8 mouse cellular contexts compared by ENCODE assay signal in the genomic region with DNA sequence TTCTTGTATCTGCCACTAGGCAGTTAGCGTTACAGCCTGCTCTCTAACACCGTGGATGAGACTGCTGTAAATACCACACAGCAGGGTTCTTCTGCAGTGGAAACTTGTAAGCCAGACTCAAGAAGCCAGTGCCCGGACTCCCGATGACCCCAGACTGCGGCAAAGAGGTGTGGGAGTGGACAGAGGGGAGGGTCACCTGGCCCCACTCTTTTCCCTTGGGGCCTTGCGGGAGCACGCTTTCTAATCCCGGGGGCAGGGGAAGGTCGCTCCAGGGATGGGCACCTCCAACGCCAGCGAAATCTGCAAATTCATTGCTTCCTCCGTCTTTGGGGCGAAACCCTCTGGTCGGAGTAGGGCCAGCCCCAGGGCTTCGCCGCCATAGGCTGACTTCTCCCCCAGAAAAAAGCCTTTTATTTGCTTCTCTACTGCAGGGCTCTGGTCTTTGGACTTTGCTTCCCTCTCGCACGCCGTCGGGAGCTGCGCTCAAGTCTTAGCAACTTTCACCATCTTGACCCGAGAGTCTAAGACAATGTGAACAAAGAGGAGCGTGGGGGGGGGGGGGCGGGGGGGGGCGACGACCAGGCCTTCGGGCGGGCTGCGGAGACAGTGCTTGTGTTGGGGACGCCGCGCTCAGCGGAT. TPM values are rescaled to one million over a fixed set of nuclear protein-coding genes. Genes with fewer than 3 reads are reported as not detected.
DNase-seq lines count a peak whose midpoint lies in the region; ATAC-seq and TF ChIP-seq lines count a peak whose summit lies in the region.

A gene (plus strand): TSS at position 67 of the 639 bp plus-strand sequence.

- H3K36me3 ChIP-seq in ES-E14 (ENCODE audit: control insufficient read depth, insufficient read depth, low read length, poor library complexity, severe bottlenecking): no peaks in the 10 kb centered on the region
- no peaks in the 10 kb centered on the region for H3K36me3 ChIP-seq in heart, embryonic 16.5 days (ENCODE audit: control insufficient read depth, insufficient read depth)

- peak; percentile 45 for DNase-seq in cerebellum, adult 11 months
- DNase-seq in cerebellum, adult 8-10 months: no peak
- no peak for DNase-seq in ES-E14 (ENCODE audit: low read depth, low spot score)
- peak; percentile 60 for DNase-seq in embryo, embryonic 10.5 days (ENCODE audit: low spot score)
- DNase-seq in kidney, postnatal 4 days: peak; percentile 50 to 71
- peak; percentile 56 for DNase-seq in mesoderm, embryonic 11.5 days (ENCODE audit: low read depth, low spot score)
- DNase-seq in adipocyte (ENCODE audit: low spot score): no peak

- 0 out of 2 replicates have a peak, but pooled peaks have one; percentile 26 for ATAC-seq in heart, embryonic 16.5 days (replicated peaks; ENCODE audit: extremely low read depth, insufficient read depth, low FRiP score)

- under 1% methylated on average over 33 of the region's 33 CpGs for WGBS in heart, embryonic 16.5 days

- no peaks in the 10 kb centered on the region for H3K9me3 ChIP-seq in ES-E14 (ENCODE audit: control insufficient read depth, insufficient read depth, low read depth, low read length)
- H3K9me3 ChIP-seq in heart, embryonic 16.5 days (replicated peaks; ENCODE audit: control insufficient read depth, low read length): no peaks in the 10 kb centered on the region

- H3K4me2 ChIP-seq in heart, embryonic 16.5 days (ENCODE audit: low read depth, low read length): peak within 1 kb of the TSS; percentile 83

- in situ Hi-C loops in ES-E14 (cut with MboI; ENCODE audit: low sequenced_read_pairs in 2 of 2, unreplicated experiment in 2 of 2): loop anchor here in 1 of 2 experiments (10.0 kb wide), 1 partner anchor 326 kb away; a partner anchor contains a TSS

- no peak within 1 kb of the TSS; the same call in 1 of the 2 replicates for H3K9ac ChIP-seq in ES-E14 (ENCODE audit: insufficient read depth, low read depth, low read length, poor library complexity, severe bottlenecking)
- peak within 1 kb of the TSS; percentile 81 for H3K9ac ChIP-seq in heart, embryonic 16.5 days (ENCODE audit: low read length)

- H3K27ac ChIP-seq in ES-E14 (ENCODE audit: insufficient read depth, low read depth, low read length, poor library complexity, severe bottlenecking): no peak within 1 kb of the TSS
- peak within 1 kb of the TSS; percentile 88 for H3K27ac ChIP-seq in heart, embryonic 16.5 days (ENCODE audit: low read length)

- peaks cover 14% of the 10 kb centered on the region; the same call in 1 of the 2 replicates for H3K27me3 ChIP-seq in heart, embryonic 16.5 days (ENCODE audit: control insufficient read depth, insufficient read depth, low read length)

- no peaks in the 10 kb centered on the region for H3K4me1 ChIP-seq in ES-E14 (ENCODE audit: control insufficient read depth in 2 of 2, insufficient read depth in 2 of 2, low read length in 2 of 2, poor library complexity in 1 of 2)
- peaks cover 12% of the 10 kb centered on the region for H3K4me1 ChIP-seq in heart, embryonic 16.5 days (ENCODE audit: control insufficient read depth, insufficient read depth, low read length)

- peak within 1 kb of the TSS; percentile 55 to 67 for H3K4me3 ChIP-seq in ES-E14 (ENCODE audit: insufficient read depth in 1 of 2, low read depth in 1 of 2, low read length in 2 of 2, poor library complexity in 1 of 2, severe bottlenecking in 1 of 2)
- peak within 1 kb of the TSS; percentile 80 for H3K4me3 ChIP-seq in heart, embryonic 16.5 days (ENCODE audit: low read length)

TF ChIP-seq in ES-E14, 5 proteins besides CTCF, POLR2A, EP300 and RAD21:
- TF ChIP-seq ZC3H11A (IDR thresholded peaks at IDR 0.05; ENCODE audit: borderline replicate concordance, low read depth, low read length) (no peak), HCFC1 (IDR thresholded peaks at IDR 0.05; ENCODE audit: borderline replicate concordance, insufficient read depth, low read length) (no peak), ZNF384 (IDR thresholded peaks at IDR 0.05; ENCODE audit: low read depth, low read length) (no peak), CHD2 (IDR thresholded peaks at IDR 0.05; ENCODE audit: low read depth, low read length) (no peak), MAFK (IDR thresholded peaks at IDR 0.05; ENCODE audit: insufficient read depth, low read depth, low read length) (no peak)
TF ChIP-seq in ES-E14: peak in this region for 0.

RNA-seq across cellular contexts. Expression of the gene that starts here (rescaled TPM):
- not detected in 2 replicates for total RNA-seq in ES-E14 (2012; rRNA removed)
- polyA plus RNA-seq in heart, embryonic 16.5 days (2015; fragmentation: Nextera tagmentation; extraction: Ambion mirVana): 6.5 and 9.1 TPM in 2 replicates

Comparison
In these comparisons a context has a peak if more than half of its experiments do, and no peak if none do; other contexts are left out.
1. DNase-seq: peak in cerebellum, adult 11 months (single experiment), embryo, embryonic 10.5 days (single experiment), kidney, postnatal 4 days (2 of 2) and mesoderm, embryonic 11.5 days (single experiment); none in cerebellum, adult 8-10 months (single experiment), ES-E14 (single experiment) and adipocyte (single experiment).